Mouse (Mus musculus): ENCODE results near the gene Dnlz. TPM values are rescaled to one million over a fixed set of nuclear protein-coding genes. Genes with fewer than 3 reads are reported as not detected.

Dnlz gene
- total RNA-seq, 2 experiments from 2014 or later, result 18.0 to 18.9 TPM

DNA sequence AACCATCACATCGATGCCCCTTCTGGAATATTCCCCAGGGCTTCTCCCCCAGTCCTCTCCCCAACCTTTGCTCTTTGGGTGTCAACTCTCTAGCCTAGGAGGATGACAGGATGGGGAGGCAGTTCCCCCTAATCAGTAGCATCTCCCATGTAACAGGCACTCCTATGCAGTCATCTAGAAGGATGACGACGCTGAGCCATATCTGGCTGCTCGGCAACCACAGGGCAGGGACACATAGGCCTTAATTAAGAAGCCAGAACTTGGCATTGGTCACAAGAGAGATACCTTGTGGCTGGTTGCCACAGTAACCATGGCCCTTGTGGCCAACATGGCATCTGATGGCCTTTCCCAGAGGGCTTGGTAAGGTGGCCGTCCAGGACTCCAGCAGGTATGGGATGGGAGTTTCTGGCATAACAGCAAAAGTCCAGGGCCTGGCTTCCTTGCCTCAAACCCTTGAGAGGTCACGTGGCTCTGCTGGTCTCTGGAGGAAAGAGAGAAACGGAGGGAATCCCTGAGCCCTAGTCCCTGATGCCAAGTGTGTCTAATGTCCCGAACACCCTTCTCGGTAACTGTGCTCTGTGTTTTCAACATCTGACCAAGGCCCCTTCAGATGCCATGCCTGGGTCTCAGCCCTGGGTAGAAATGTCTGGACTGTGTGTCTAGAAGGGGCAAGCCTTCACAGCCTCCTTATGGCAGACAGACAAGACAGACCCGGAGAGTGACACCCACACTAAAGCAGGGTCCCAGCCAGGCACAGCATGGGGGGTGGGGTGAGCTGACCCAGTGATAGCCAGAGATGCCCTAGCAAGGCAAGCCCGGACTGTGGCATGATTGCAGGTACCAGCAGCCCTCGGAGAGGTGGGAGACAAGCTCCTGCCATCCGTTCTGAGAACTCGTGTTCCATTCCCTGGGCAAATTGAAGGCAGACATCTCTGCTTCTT, 31.4 kb downstream of the Dnlz start:
- DNase-seq, result no peak

DNA sequence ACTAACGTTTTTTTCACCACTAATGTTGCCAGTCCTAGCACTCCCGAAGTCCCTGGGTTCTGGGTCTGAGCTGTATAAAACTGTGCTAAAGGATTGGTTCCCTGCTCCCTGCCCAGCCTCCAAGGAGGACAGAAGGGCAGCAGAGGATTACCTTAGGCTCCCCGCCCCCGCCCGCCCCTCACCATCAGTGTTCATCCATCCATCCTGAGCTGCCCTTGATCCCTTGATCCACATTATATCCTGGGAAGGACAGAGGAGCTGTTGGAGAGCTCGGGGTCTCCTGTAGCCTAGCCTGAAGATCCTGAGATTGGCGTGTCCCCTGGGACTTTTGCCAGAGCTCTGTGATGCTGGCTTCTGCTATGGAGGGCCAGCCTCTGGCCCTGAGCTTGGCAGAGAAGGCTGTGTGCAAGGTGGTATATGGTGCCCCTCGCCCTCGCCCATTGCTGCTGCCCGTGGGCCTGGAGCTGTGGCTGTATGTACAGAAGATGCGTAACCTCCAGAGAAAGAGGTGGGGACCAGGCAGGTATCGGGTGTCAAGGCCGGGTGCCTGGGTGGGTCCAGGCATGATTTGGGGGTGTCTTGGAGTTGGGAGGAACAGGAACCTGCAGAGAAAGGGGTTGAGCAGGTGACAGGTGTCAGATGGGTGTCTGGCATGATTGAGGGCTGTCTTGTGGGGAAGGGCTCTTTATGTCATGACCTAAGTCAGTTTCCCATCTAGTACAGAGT, 32.2 kb downstream of the Dnlz start:
- DNase-seq, result no peak

DNA sequence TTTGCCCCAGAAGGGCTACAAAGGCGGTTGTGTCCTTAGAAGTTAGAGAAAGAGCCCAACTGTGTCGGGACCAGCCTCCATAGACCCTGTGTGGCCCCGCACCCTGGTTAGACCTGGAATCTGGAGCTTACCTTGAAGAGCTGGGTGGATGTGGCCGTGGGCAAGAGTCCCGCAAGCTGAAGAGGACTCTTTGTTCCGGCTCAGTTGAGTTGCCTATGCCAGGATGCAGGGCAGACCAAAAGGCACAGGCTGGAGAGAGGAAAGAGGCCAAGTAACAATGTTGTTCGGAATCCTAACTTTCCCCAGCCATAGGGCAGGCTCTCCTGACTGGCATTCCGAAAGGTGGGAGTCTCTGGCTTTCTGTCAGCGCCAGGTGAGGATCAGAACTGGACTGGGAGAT, 32.8 kb downstream of the Dnlz start:
- no peak for DNase-seq

DNA sequence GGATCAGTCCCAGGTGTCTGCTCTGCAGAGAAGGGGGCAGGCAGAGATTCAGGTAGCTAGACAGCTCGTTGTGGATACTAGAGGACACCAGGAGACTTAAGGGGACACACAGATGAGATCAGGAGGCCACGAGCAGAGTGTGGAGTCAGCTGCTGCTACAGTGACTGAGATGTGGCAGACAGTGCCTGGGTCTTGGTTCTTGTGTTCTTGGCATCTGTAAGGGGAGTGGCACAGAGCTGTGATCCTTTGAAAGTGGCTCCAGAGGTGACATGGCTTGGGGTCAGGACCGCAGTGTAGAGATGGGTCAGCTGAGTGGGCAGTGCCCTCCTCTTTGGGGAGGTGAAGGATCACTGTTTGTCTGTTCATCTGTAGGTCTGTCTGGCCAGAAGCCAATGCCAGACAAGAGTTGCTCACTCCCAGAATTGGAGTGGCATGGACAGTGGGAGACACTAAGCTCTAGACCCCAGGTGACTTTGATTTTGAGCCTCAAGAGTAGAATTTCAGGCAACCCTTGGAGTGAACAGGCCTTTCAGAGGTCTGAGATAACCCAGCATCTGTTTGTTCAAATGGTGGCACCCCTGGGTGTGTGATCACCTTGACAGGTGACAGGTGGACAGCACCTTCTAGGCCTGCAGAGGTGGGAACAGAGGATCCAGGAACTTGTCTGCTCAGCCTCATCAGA, 33.8 kb downstream of the Dnlz start:
- DNase-seq, result no peak

DNA sequence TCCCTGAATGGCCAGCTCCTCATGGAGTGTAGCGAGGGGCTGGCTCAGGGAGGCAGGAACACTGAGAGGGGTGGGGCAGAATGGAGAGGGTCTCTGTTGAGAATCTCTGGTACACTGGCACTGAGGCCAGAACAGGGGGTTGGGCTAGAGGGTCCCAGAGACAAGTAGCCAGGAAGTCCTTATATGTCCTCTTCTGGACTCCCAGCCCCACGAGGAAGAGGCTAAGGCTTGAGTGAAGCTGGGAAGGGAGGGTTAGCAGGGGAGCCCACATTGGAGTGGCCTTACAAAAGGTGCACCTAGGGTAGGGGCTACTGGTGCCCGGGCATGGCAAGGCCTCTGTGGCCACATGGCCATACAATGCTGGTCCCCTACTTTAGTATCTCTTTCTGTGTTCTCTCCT, 34.5 kb downstream of the Dnlz start:
- no peak for DNase-seq

DNA sequence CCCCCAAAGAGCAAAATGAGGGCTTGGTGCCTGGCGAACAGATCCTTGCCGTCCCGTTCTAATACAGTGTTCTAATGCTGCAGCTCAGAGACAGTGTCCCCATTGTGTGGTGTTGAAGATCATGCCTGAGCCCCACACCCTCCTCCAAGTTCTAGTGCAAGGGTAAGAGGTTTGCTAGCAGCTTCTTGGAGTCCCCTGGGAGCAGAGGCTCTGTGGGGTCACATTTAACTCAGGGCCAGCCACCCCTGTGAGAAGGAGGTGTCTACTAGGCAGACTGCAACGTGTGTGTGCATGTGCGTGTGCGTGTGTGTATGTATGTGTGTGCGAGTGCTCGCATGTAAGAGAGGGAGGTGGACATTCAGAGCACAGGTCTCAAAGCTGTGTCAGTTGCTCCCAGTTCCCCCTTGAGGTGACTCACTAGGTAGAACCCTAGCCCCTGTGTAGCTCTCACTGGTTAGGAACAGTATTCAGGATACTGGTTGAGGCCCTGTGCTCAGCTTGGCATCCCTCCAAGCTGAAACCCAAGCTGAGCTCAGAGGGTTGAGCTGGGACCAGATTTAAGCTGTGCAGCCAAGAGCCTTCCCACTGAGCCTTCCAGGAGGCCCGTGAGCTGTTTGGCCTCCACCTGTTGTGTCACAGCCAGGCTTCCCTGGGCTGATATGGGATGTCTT, 35.2 kb downstream of the Dnlz start:
- DNase-seq, result no peak

DNA sequence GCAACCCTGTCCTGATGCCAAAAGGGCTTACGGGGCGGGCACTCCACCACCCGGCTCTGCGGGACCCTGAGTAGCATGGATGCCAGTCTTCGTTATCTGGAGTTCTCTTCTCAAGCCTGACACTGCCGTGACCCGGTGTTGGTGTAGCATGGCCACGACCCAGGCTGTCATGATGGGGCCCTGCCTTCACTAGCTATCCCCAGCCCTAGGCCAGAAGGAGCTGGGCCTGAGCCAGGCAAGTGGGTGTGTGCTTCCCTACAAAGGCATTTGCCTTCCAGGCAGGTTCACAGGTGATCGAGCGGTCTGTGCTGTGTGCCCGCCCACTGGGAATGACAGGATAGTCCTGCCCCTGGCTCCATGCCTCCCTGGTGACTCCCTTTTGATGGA, 36.0 kb downstream of the Dnlz start:
- peak; percentile 65 for DNase-seq

DNA sequence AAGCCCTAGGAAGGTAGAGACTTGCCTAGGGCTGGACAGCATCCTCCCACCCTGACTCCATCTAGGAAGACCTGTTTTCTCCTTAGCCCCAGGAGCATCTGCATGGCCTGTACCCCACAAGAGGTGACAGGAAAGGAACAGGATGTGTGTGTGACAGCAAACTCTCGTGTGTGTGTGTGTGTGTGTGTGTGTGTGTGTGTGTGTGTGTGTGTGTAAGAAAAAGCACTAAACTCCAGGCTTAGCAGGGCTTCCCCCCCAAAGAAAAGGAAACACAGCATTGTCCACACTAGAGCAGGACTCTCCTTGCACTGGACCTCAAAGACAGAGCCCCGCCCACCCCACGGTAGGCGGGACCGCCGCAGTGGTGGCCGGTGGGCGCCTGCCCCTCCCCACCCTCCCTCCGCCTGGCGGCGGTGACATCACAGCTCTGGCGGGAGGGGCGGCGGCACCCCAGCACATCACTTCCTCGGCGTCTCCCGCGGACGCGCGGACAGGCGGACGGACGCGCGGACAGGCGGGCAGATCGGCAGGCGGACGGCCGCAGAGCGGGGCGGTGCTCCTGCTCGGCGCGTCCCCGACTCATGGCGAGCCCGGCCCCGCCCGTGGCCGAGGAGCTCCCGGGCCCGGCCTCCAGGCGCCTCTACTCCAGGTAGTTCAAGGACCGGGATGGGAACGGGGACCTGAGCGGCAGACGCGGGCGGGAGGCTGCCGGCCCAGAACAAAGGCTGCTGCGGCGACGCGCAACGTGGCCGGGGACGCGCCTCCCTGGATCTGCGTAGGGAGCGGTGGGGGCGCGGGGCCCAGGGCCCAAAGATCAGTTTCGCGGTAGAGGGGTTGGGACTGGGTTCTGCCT, 36.6 kb downstream of the Dnlz start, which contains the start of gene Gpsm1:
Gpsm1 (plus strand) TSS at position 444 of the 853 bp plus-strand sequence.
- DNase-seq, result peak; percentile 86

DNA sequence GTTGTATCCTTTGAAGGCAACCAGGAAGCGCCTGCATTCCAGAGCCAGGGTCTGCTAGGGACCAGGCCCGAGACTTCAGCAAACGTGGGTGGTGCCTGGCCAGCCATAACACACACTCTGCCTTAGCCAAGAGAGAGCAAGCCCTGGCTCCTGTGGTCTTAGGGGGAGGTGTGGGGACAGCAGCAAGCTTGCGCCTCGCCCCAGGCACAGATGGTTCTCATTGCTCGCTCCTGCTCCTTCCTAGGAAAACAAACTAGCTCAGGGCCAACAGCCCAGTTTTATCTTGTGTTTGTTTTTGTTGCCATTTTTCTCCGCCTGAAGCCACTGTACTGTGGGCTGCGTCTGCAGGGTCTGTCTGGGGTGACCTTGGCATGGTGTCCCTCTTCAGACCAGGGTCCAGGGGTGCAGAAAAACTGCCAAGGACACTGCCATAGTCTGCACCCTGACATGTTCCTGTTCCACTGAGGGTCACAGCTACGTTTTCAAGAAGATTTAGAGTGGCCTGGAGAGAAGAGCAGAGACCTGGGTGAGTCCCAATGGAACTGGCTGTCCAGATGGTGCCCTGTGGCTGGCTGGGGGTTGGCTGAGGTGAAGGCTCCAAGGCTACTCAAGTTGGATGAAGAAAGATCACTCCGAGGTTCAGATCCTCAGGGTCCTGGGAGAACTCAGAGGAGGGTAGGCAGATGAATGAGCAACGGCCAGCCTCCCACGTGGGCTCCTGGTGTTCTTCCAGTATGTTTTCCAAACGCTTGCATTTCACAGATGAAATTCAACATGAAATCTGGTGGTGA, 37.4 kb downstream of the Dnlz start:
- DNase-seq, result peak; percentile 50

DNA sequence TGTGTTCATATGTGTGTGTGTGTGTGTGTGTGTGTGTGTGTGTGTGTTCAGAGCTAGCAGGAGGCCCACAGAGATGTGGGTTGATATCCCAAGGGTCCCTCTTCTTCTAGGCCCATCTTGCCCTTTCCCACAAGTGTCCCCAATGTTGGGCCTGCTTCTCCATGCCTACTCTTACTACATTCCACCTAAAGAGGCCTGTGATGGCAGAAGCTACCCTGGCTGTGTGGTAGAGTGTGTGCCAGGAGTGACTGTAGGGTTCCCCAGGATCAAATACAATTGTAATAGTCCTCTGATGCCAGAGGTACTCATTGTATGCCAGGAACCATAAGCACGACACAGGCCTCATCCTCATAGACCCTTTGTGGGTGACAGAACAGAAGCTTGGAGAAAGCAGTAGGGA, 38.5 kb downstream of the Dnlz start:
- no peak for DNase-seq

DNA sequence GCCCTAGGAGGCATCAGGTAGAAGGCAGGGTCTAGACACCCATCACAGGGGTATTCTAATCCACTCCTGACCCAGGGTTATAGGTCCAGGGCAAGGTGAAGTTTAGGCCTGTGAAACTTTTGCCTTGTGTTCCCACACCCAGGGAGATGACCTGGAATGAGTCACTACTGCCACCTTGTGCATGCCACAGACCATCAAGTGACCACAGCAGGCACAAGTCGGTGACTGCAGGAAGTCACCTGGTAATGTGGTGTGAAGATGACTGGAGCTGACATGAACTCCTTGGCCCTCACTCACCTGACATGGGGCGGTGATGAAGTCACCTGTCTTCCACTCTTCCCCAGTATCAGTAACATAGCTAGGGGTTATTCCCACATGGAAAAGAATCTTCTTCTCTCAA, 39.1 kb downstream of the Dnlz start:
- no peak for DNase-seq

DNA sequence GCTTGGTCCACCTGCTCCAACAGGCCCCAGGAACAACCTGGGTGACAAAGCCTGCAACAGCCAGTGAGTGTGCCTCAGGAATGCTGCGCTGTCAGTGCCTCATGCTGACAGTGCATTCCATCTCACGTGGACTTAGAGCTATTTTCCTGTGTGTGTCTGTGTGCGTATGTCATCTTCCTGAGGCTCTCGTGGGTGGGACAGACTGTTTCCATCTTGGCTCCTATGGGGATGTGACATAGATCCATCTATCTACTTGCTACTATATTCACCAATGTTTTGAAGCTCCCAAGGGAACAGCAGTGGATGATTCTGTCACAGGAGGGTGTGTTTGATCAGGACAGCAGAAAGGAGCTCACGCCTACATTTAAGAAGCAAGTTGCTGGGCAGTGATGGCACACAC, 40.0 kb downstream of the Dnlz start:
- DNase-seq, result no peak

DNA sequence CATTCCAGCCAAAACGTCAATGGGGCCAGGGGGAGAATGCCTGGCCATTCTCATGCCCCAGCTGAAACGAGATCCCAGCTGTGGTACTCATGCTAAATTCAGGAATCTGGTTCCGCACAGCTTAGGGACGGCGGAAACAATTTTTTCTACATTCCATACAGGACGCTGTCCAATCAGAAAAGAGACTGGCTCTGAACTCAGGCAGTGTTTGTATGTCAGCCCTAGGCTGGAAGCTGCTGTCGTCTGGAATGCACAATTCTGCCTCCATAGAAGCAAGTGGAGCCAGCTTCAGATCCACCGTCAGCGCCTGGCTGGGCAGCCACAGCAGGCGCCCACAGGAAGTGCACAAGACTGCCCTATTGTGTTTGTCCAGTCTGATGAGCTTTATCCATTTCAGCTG, 42.2 kb downstream of the Dnlz start:
- DNase-seq, result no peak

DNA sequence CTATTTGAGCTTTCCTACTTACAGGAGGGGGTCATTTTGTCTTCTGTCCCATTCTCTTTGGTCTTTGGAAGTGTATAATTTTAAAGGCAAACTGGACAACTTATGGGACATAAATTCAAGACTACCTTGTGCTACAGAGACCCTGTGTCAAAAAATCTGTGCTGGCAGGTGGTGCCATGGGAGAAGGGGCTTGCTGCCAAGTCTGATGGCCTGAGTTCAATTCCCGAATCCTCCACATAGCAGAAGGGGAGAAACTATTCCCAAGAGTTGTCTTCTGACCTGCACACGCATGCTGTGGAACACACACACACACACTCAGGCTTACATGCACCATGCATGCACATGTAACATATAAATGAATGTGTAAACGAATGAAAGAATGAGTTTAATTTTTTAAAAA, 45.2 kb downstream of the Dnlz start:
- DNase-seq, result no peak

DNA sequence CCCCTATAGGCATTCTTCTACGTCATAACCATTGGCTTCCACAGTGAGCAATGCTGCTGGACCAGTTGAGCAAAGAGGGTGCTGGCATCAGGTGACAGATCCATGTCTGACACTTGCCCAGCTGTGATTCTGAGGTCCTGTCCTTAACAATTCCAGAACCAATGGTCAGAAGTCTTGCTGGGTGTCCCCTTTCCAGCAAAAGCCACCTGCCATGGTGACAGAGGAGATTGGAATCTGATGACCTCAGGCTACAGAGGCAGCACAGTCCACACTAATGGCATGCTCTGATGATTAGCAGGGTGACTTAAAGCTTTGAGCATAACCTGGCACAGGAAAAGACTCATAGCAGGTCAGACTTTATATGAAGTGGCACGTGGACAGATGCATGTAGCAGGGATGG, 46.4 kb downstream of the Dnlz start:
- no peak for DNase-seq

DNA sequence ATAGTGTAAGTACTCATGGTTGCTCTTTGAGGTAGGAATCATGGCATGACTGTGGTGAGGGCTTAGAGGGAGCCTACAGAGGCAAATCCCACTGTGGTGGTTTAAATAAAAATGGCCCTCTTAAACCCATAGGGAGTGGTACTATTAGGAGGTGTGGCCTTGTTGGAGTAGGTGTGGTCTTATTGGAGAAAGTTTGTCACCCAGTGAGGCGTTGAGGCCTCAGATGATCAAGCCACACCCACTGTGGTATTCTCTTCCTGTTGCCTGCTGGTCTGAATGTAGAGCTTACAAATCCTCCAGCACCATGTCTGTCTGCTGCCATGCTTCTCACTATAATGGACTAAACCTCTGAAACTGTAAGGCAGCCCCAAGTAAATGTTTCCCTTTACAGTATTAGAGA, 47.2 kb downstream of the Dnlz start:
- no peak for DNase-seq

DNA sequence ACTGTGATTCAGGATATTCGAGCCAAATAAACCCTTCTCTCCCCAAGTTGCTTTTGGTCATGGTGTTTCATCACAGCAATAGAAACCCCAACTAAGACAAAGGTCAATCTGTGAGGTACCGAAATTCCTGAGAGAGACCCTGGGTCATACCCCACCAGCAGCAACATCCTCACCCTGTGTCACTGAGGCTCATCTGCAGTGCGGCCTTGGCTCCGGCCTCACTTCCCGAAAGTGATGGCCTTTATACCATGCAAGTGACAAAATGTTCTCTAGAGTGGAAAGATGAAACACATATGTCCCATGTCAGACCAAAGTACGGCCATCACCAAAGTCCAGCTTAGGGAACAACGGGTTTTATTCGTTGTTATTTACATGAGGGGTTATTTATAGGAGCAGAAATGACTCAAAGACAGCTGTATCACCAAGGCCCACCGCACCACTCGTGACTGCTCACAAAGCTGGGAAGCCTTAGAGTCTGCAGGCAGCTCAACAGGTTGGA, 49.9 kb downstream of the Dnlz start:
- DNase-seq, result no peak

DNA sequence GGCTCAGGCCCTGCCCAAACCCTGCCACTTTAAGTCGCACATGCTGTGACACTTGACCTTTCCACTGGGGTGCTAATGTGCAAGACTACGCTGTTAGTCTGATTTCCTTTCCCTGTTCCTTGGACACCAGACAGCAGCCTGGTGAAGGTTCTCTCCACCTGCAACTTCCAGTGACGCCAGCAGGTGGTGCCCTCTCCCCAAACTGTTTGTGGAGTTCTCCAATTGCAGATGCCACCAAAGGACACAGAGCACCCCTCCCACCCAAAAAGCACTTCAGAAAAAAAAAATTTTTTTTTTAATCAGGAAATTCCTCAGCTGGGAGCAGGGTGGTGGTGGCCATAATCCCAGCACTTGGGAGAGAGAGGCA, 51.1 kb downstream of the Dnlz start:
- peak; percentile 90 for DNase-seq

DNA sequence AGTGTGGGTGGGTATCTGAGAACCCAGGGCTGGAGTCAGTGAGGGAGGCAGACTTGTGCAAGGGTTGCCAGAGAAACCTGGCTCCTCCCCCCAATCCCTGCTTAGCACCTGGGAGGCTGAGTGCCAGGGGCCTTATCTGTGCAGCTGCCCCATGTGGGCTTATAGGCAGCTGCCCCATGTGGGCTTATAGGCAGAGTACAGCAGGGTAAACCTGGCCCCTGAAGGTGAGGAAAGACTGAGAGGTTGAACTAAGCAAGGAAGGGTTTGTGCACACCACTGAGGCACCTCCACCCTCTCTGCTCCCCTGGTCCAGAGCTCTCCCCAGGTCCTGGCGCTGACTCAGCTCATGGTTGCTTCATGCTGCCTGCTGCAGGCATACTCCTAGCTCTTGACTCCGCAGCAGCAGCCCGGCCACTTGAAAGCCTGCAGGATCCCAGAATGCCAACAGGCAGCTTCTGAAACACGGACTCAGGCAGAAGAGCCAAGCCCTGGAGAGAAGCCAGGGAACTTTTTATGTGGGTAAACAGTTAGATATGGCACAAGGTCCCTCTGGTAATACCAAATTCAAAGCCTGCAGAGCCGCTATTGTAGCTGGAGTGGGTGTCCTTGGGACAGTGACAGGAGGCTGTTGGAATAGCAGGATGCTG, 51.6 kb downstream of the Dnlz start:
- DNase-seq, result no peak

DNA sequence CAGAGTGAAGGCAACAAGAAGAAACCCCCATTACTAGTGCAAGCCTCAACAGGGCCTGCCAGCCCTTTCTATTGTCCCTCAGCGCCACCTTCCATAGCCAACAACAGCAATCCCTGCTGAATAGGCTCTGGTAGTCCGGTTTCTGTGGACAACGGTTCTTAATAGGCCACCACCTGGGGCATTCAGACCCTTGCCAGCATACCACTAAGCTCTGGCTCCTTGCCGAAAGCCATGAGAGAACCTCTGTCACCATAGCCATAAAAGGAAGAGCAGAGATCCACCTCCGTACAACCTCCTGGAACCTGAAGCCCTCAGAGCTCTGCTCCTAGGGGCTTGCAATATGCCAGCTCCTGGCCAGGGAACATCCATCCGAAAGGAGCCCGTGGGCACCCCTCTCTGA, 52.6 kb downstream of the Dnlz start:
- no peak for DNase-seq
